Mouse (Mus musculus): ENCODE data around the gene Tenm4.

GRCm38 (mm10) chr7:96406630-96407214 lies 235.7 kb downstream of the Tenm4 start:
- peak; percentile 80 for TF ChIP-seq EP300 (IDR thresholded peaks at IDR 0.05; ENCODE audit: low read length)
- no peak for TF ChIP-seq POLR2A (IDR thresholded peaks at IDR 0.05; ENCODE audit: low read depth, low read length)
- peak; percentile 32; the same call in 1 of the 2 replicates for TF ChIP-seq TCF12 (IDR thresholded peaks at IDR 0.05; ENCODE audit: low read depth, low read length)
- no peak for TF ChIP-seq USF1 (IDR thresholded peaks at IDR 0.05; ENCODE audit: low read depth, low read length)
- TF ChIP-seq KAT2A (IDR thresholded peaks at IDR 0.05; ENCODE audit: insufficient replicate concordance, low read length), result no peak
- 0 out of 2 replicates have a peak, but pooled peaks have one; percentile 56 for TF ChIP-seq MAFK (IDR thresholded peaks at IDR 0.05; ENCODE audit: insufficient replicate concordance, low read length)
- TF ChIP-seq BHLHE40 (IDR thresholded peaks at IDR 0.05; ENCODE audit: low read depth, low read length), result peak; percentile 82
- TF ChIP-seq CTCF (conservative IDR thresholded peaks at IDR 0.05 in 1 of 2, IDR thresholded peaks at IDR 0.05 in 1 of 2; ENCODE audit: low read depth in 2 of 2, low read length in 2 of 2), result no peak
- no peak for TF ChIP-seq E2F4 (IDR thresholded peaks at IDR 0.05; ENCODE audit: insufficient replicate concordance, low read depth, low read length)
- no peak for TF ChIP-seq MEF2A (IDR thresholded peaks at IDR 0.05; ENCODE audit: borderline replicate concordance, low read depth, low read length)
- no peak for TF ChIP-seq POLR2AphosphoS2 (IDR thresholded peaks at IDR 0.05; ENCODE audit: low read depth, low read length)

All from CH12.LX (cell line).